Comparison of ENCODE assay signal across 23 mouse cellular contexts in the genomic region with DNA sequence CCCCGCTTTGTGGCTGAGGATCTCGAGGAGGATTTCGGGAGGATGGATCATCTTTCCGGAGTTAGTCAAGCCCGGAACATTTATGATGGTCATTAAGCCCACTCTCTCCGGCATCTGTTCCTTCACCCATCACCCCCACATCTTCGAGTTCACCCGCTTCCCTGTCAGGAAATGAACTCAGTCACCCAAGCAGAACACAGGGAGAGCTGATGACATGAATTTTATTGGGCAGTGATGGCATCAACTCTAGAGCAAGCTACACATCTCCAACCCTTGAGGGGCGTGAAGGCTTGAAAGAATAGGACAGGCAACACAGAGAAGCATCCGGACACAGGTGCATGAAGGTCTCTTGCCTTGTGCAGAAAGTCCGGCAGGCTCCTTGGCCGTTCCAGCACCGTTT. TPM values are rescaled to one million over a fixed set of nuclear protein-coding genes. Genes with fewer than 3 reads are reported as not detected.
"Had no signal": no experiment of that assay in that cellular context is flagged by ENCODE, and none has a peak within 500 bp of the region (broad histone marks: within the 10 kb centered on the region; RNA-seq: fewer than 3 reads in every experiment).

No protein-coding gene starts in this region.

- DNase-seq: lung, adult 18-20 months; lung, embryonic 14.5 days; lung, postnatal 10 days; lung, postnatal 4 days; midbrain, embryonic 14.5 days; right cerebral cortex, postnatal 14 days; thymus, adult 2 months; thymus, postnatal 25 days; thymus, postnatal 4 days had no signal

- H3K9me3 ChIP-seq: midbrain, embryonic 10.5 days; midbrain, embryonic 12.5 days; neural tube, embryonic 12.5 days; stomach, embryonic 15.5 days had no signal

- H3K36me3 ChIP-seq: midbrain, embryonic 10.5 days; midbrain, embryonic 12.5 days; neural tube, embryonic 12.5 days; stomach, embryonic 15.5 days had no signal

- H3K4me2 ChIP-seq: lung, embryonic 14.5 days; midbrain, embryonic 12.5 days; neural tube, embryonic 12.5 days; stomach, embryonic 15.5 days had no signal

- ATAC-seq: midbrain, embryonic 16.5 days had no signal

- H3K27ac ChIP-seq: midbrain, embryonic 10.5 days; midbrain, embryonic 12.5 days; neural tube, embryonic 12.5 days; stomach, embryonic 15.5 days; stomach, postnatal 0 days had no signal

- H3K9ac ChIP-seq: lung, embryonic 14.5 days; midbrain, embryonic 12.5 days; neural tube, embryonic 12.5 days; stomach, embryonic 15.5 days had no signal

- H3K4me3 ChIP-seq: midbrain, embryonic 10.5 days; midbrain, embryonic 12.5 days; neural tube, embryonic 12.5 days; stomach, embryonic 15.5 days had no signal

RNA-seq across cellular contexts. Expression of a gene that starts 0.7 kb away (rescaled TPM):
- total RNA-seq: megakaryocyte, adult 5-6 weeks; megakaryocyte-erythroid progenitor cell, adult 5-6 weeks; neutrophil, adult 5-6 weeks had no signal
- polyA plus RNA-seq: midbrain, embryonic 10.5 days; midbrain, embryonic 12.5 days; midbrain, embryonic 14.5 days; midbrain, embryonic 16.5 days; neural tube, embryonic 12.5 days; neural tube, embryonic 14.5 days; testis, adult 2 months had no signal

RNA-seq across cellular contexts. Expression of a gene that starts 4.6 kb away (rescaled TPM):
- total RNA-seq: megakaryocyte-erythroid progenitor cell, adult 5-6 weeks had no signal
- polyA plus RNA-seq: midbrain, embryonic 12.5 days; neural tube, embryonic 14.5 days had no signal

RNA-seq across cellular contexts. Expression of a gene that starts 18.0 kb away (rescaled TPM):
- total RNA-seq: megakaryocyte, adult 5-6 weeks; megakaryocyte-erythroid progenitor cell, adult 5-6 weeks; neutrophil, adult 5-6 weeks had no signal
- polyA plus RNA-seq: lung, embryonic 14.5 days; lung, embryonic 16.5 days; midbrain, embryonic 10.5 days; midbrain, embryonic 12.5 days; midbrain, embryonic 14.5 days; midbrain, embryonic 16.5 days; neural tube, embryonic 12.5 days; neural tube, embryonic 14.5 days; spleen, adult 2 months; stomach, embryonic 15.5 days; thymus, adult 2 months; urinary bladder, adult 2 months had no signal

RNA-seq across cellular contexts. Expression of a gene that starts 23.0 kb away (rescaled TPM):
- total RNA-seq: megakaryocyte, adult 5-6 weeks; megakaryocyte-erythroid progenitor cell, adult 5-6 weeks; neutrophil, adult 5-6 weeks had no signal
- polyA plus RNA-seq: lung, embryonic 14.5 days; lung, embryonic 16.5 days; midbrain, embryonic 10.5 days; midbrain, embryonic 12.5 days; midbrain, embryonic 14.5 days; midbrain, embryonic 16.5 days; neural tube, embryonic 12.5 days; neural tube, embryonic 14.5 days; spleen, adult 2 months; stomach, embryonic 15.5 days; stomach, postnatal 0 days; thymus, adult 2 months had no signal

RNA-seq across cellular contexts. Expression of a gene that starts 42.0 kb away (rescaled TPM):
- total RNA-seq: megakaryocyte, adult 5-6 weeks; megakaryocyte-erythroid progenitor cell, adult 5-6 weeks; neutrophil, adult 5-6 weeks had no signal
- polyA plus RNA-seq: lung, embryonic 14.5 days; lung, embryonic 16.5 days; midbrain, embryonic 10.5 days; midbrain, embryonic 12.5 days; midbrain, embryonic 14.5 days; midbrain, embryonic 16.5 days; neural tube, embryonic 12.5 days; neural tube, embryonic 14.5 days; spleen, adult 2 months; stomach, embryonic 15.5 days; stomach, postnatal 0 days; urinary bladder, adult 2 months had no signal
